Mouse (Mus musculus): ENCODE measurements around the gene Hsp90b1. TPM values are rescaled to one million over a fixed set of nuclear protein-coding genes. Genes with fewer than 3 reads are reported as not detected.
"Not testable (repeated sequence)": the region's sequence is repeated elsewhere in the genome, so short reads cannot be mapped to it uniquely, and the experiment has no call there.

Hsp90b1 gene
- polyA plus RNA-seq, 1 experiment from 2014 or later, result 551 TPM

DNA sequence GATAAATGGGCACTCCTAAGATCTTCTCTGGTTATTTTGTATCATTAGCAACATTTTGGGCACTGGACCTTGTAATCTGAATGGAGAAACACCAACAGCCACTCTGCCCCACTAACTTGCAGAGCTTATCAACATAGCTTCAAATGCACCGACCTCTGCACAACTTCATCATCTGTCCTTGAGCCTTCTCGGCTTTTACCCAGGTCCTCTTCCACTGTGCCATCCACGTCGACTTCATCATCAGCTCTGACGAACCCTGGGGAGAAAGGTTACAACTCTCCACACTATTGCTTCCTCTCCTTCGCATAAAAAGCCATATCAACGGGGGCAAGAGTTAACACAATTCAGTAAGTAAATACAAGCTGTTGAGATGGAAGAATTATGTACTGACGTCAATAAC, 1.2 kb downstream of the Hsp90b1 start:
- H3K4me3 ChIP-seq, result peak overlapping the region; percentile 86
- H3K27ac ChIP-seq, result no peak overlapping the region
- H3K9me3 ChIP-seq (replicated peaks), result no peaks in the 10 kb centered on the region
- H3K9ac ChIP-seq, result peak overlapping the region; percentile 90
- H3K27me3 ChIP-seq, result no peaks in the 10 kb centered on the region
- H3K36me3 ChIP-seq, result peaks cover 37% of the 10 kb centered on the region
- peak overlapping the region; percentile 73 for H3K4me2 ChIP-seq (replicated peaks)
- peaks cover 52% of the 10 kb centered on the region for H3K4me1 ChIP-seq
- 8% methylated on average over 8 of the region's 8 CpGs for WGBS
- no peak for ATAC-seq (ENCODE audit: low FRiP score)

DNA sequence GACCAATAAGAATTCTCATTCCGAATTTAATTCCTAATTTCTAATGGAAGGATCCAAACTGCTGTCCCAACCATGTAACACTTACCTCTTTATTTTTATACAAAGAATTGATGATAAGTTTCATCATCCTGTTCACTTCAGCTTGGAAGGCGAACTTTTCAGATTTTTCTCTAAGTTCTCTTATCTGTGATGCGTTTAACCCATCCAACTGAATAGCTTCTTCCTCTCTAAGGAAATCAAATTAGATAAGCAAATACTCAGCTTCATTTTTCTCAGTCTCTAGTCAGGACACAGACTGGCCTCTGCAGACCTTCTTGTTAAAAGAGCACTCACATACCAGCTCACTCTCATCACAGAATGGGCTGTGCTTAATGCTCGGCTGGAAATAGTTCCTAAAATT, 1.9 kb downstream of the Hsp90b1 start:
- Histone ChIP-seq H3K27ac (no peak overlapping the region), H3K9me3 (replicated peaks) (no peaks in the 10 kb centered on the region), H3K4me1 (peaks cover 53% of the 10 kb centered on the region), H3K36me3 (peaks cover 43% of the 10 kb centered on the region), H3K9ac (peak overlapping the region; percentile 90; the same call in 1 of the 2 replicates), H3K4me2 (replicated peaks) (peak overlapping the region; percentile 73), H3K27me3 (no peaks in the 10 kb centered on the region), H3K4me3 (peak overlapping the region; percentile 86)
- 77% methylated on average over 4 of the region's 4 CpGs for WGBS
- no peak for ATAC-seq (ENCODE audit: low FRiP score)

DNA sequence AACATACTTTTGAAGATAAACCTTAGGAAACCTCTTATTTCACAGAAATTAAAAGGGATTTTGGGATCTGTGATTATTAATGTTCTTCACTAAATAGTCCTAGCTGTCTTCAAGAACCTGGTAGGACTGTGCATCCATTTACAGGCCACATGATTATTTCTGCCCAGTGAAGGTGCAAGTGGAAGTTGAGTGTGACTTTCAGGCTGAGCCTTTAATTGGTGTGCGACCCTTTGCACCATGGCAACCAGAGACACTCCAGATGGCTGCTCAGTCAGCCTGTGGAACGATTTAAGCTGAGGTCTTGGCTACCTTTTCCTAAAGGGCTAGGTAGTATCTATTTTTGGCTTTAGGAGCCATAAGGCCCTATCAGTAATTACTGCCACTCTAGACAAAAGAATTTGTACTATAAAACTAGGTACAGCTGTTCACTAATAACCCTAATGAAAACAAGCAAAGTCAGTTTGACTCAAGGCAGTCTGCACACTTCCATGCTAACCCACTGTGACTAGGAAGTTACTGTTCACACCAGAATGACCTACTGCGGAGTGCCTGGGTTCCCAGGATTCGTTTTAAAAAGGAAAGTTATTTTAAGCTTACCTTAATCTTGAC, 2.9 kb downstream of the Hsp90b1 start:
- Histone ChIP-seq H3K4me3 (no peak overlapping the region), H3K27me3 (no peaks in the 10 kb centered on the region), H3K4me1 (peaks cover 53% of the 10 kb centered on the region), H3K9ac (no peak overlapping the region), H3K4me2 (replicated peaks) (peak overlapping the region; percentile 73), H3K36me3 (peaks cover 52% of the 10 kb centered on the region), H3K27ac (no peak overlapping the region), H3K9me3 (replicated peaks) (no peaks in the 10 kb centered on the region)
- no peak for ATAC-seq (ENCODE audit: low FRiP score)
- 51% methylated on average over 4 of the region's 4 CpGs for WGBS

DNA sequence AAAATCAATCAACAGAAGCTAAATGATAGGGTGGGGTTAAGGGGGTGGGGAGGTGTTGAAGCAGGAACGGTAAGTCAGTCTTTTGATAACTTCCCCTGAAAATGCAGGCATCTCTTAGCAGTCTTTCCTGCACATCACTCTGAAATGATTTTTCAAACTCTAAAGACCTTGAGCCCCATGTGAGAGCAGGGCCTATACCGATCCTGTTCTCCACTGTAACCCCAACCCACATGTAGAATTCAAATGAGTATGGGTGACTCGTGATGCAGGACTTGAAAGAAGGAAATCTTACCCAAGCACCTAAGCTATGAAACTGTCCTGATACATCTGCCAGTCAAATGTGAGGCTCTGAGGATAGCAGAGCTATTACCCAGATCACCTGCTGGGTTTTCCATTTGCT, 4.3 kb downstream of the Hsp90b1 start:
- Histone ChIP-seq H3K27me3 (no peaks in the 10 kb centered on the region), H3K27ac (no peak overlapping the region), H3K36me3 (peaks cover 55% of the 10 kb centered on the region), H3K4me2 (replicated peaks) (0 out of 2 replicates have a peak overlapping the region, but pooled peaks have one; percentile 11), H3K4me1 (peaks cover 50% of the 10 kb centered on the region), H3K9ac (peak overlapping the region; percentile 19; the same call in 1 of the 2 replicates), H3K9me3 (replicated peaks) (no peaks in the 10 kb centered on the region), H3K4me3 (no peak overlapping the region)
- WGBS, result 69% methylated on average over 3 of the region's 3 CpGs
- ATAC-seq (ENCODE audit: low FRiP score), result no peak

DNA sequence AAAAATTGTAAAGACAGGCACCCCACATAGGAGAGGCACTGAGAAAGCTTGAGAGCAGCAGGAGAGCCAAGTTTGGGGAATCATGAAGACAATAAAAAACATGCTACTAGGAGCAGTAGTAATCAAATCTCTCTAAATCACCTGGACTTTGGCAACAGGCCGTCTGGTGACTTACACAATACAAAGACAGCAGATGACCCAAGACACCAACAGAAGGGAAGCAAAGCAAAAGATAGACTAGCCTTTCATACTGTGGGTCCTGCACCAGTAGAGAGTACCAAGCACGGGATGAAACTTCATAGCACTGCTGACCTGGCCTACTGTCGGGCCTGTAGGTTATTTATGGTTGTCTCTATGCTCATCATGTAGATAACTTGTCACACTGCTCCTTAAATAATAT, 5.1 kb downstream of the Hsp90b1 start:
- Histone ChIP-seq H3K9me3 (replicated peaks) (no peaks in the 10 kb centered on the region), H3K27ac (no peak overlapping the region), H3K4me3 (no peak overlapping the region), H3K4me1 (peaks cover 50% of the 10 kb centered on the region), H3K9ac (0 out of 2 replicates have a peak overlapping the region, but pooled peaks have one; percentile 15), H3K4me2 (replicated peaks) (no peak overlapping the region), H3K27me3 (no peaks in the 10 kb centered on the region), H3K36me3 (peaks cover 62% of the 10 kb centered on the region)
- WGBS, result 72% methylated on average over 3 of the region's 3 CpGs
- no peak for ATAC-seq (ENCODE audit: low FRiP score)

DNA sequence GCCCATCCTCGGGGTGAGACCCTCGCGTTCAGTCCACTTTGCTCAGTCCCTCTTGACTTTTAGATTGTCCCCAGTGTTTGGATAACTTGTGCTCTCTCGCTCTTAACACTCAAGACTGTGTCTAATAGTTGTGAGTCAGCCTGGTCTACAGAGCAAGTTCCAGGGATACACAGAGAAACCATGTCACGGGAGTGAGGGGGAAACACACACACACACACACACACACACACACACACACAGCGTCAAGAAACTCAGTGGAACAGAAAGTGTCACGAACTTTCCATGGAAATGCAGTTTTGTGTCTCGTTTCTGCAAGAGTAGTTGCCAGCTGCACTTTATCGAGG, 19.3 kb downstream of the Hsp90b1 start:
- WGBS, result 25% methylated on average over 9 of the region's 9 CpGs
- H3K4me2 ChIP-seq (replicated peaks), result peak overlapping the region; percentile 80
- not testable (repeated sequence) for H3K27ac ChIP-seq; ATAC-seq (ENCODE audit: low FRiP score); H3K9me3 ChIP-seq (replicated peaks); H3K4me1 ChIP-seq; H3K27me3 ChIP-seq; H3K36me3 ChIP-seq
- peak overlapping the region; percentile 71 for H3K4me3 ChIP-seq
- peak overlapping the region; percentile 82 for H3K9ac ChIP-seq

DNA sequence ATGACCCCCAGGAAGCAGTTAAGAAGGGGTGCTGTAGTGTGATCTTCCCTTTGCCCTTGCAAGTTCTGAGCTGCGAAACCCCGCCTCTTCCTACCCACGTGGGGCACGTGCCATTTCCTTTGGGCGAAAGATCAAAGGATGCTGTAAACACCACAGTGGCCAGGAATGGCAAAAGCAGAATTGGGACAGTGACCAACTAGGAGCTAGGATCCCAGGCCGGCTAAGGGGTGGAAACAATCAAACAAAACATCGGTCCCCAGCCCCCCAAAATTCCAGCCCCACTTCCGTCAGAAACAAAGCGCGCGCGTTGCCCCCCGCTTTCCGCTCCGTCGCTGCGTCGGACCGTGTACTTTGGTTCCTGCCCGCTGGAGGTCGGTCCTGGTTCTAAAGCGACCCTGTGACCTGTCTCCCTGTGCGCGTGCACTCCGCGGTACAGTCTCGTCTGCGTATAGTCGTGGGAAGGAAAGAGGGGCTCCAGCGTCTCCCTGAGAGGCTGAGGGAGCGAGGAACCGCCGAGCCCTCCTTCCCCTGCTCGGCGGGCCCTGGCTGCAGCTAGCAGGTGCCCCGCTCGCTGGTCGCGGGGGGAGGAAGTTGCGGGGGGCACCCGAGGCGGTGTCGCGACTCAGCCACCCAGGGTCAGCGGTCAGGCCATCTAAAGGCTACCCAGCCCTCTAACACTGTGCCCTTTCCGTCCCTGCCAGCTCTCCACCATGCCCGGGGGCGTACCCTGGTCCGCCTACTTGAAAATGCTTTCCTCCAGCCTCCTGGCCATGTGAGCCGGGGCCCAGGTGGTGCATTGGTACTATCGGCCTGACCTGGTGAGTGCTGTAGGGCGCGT, 19.9 kb downstream of the Hsp90b1 start:
- not testable (repeated sequence) for H3K9me3 ChIP-seq (replicated peaks); H3K4me1 ChIP-seq; H3K27me3 ChIP-seq; H3K36me3 ChIP-seq
- WGBS, result under 1% methylated on average over 44 of the region's 53 CpGs
- peak overlapping the region; percentile 80 for H3K4me2 ChIP-seq (replicated peaks)
- H3K4me3 ChIP-seq, result peak overlapping the region; percentile 71
- H3K27ac ChIP-seq, result peak overlapping the region; percentile 70
- H3K9ac ChIP-seq, result peak overlapping the region; percentile 82
- ATAC-seq (ENCODE audit: low FRiP score), result peak; percentile 95

DNA sequence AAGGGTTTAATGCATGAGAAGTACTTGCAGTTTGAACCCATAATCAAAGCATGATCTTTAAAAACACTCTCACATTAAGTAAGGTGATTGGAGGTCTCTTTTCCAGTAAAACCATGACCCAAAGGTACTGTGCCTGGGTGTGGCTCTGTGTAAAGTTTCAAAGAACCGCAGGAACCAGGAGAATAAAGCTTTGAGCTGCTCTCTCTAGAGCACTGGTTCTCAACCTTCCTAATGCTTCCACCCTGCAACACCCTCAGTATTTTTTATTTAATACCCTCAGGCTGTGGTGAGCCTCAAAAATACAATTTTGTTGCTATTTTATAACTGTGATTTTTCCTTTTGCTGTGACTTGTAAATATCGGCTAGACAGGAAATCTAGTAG, 20.5 kb downstream of the Hsp90b1 start:
- H3K36me3 ChIP-seq; H3K27me3 ChIP-seq; H3K9ac ChIP-seq; H3K9me3 ChIP-seq (replicated peaks); H3K4me1 ChIP-seq; H3K27ac ChIP-seq: not testable (repeated sequence)
- peak; percentile 68 for ATAC-seq (ENCODE audit: low FRiP score)
- H3K4me2 ChIP-seq (replicated peaks), result peak overlapping the region; percentile 80
- H3K4me3 ChIP-seq, result peak overlapping the region; percentile 71
- 38% methylated on average over 2 of the region's 2 CpGs for WGBS

DNA sequence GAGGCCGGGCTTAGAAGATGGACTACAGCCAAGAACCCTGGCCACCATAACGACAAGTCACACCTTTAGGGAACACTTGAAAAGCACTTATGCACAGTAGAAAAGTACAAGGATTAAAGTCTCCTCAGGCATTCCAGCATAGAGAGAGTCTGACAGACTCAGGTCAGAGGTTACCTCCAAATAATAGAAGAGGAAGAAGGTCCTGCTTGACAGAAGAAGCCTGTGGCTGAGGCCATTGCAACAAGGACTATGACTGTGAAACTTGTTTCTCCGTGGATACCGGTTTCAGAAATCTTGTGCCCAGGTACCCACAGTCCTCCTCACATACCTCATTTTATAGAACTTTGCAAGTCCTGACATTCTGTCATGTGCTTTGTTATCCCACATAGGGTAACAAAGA, 34.8 kb downstream of the Hsp90b1 start:
- WGBS, result 82% methylated on average over 4 of the region's 4 CpGs
- not testable (repeated sequence) for H3K27me3 ChIP-seq

More for the DNA sequence above, 34.8 kb downstream of the Hsp90b1 start:
- not testable (repeated sequence) for ATAC-seq (ENCODE audit: low FRiP score); H3K27ac ChIP-seq; H3K36me3 ChIP-seq; H3K9ac ChIP-seq; H3K4me2 ChIP-seq (replicated peaks); H3K9me3 ChIP-seq (replicated peaks); H3K4me1 ChIP-seq; H3K4me3 ChIP-seq

Small RNA genes within 50 kb of the gene (microRNA-seq; reads per million reads assigned to microRNA genes)
- 1.9 reads per million for gene Gm25745

Other genes with a start within 250 kb of the Hsp90b1 start
- 7.9 and 9.2 TPM in 2 replicates for gene Syn3, start 206.6 kb downstream of the Hsp90b1 start, polyA plus RNA-seq (2016; fragmentation: Nextera tagmentation; extraction: Ambion mirVana)
- gene Ttc41, start 302 bp upstream of the Hsp90b1 start, polyA plus RNA-seq (2016; fragmentation: Nextera tagmentation; extraction: Ambion mirVana), result 2.6 and 3.4 TPM in 2 replicates
- gene Gm49358, start 58.5 kb upstream of the Hsp90b1 start, polyA plus RNA-seq (2016; fragmentation: Nextera tagmentation; extraction: Ambion mirVana), result not detected in 2 replicates
- 3.9 and 4.2 TPM in 2 replicates for gene Nt5dc3, start 73.5 kb upstream of the Hsp90b1 start, polyA plus RNA-seq (2016; fragmentation: Nextera tagmentation; extraction: Ambion mirVana)

Data from hindbrain, embryonic 12.5 days (tissue).